Mouse (Mus musculus) testis, adult 2 months (tissue): ENCODE measurements around the gene Pck2.

Experiments used
- CTCF ChIP-seq: fragments of 200-500 bp; IDR thresholded peaks from 2 replicates; pipeline ENCODE4 v1.5.1; 2012; ENCODE audit warnings: low read depth, mild to moderate bottlenecking, inconsistent platforms, low read length, moderate library complexity; ENCODE audit not compliant: control insufficient read depth, insufficient read depth, insufficient replicate concordance
- POLR2A ChIP-seq: fragments of 200-500 bp; IDR thresholded peaks from 2 replicates; pipeline ENCODE4 v1.6.1; 2012; ENCODE audit warnings: low read depth, mild to moderate bottlenecking, inconsistent platforms, low read length, moderate library complexity; ENCODE audit not compliant: control insufficient read depth

DNA sequence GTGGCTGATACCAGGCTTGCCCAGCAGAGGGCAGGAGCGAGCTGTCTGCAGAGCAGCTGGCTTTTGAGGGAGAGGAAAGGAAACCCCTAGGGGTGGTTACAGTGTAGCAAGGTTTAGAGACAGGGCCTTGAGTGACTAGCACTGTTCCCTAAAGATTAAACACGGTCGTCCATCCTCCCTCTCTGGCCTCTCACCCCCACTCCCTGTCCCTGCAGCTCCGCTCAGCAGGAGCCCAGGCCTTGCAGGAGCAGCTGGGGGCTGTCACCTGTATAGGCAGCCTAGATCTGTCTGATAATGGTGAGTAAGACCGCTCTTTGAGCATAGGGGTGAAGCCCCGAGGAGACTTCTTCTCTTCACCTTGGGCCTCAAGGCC, 42.6 kb upstream of the Pck2 start:
- TF ChIP-seq CTCF (peak; percentile 89), POLR2A (no peak)
